8 mouse cellular contexts compared by ENCODE assay signal in genomic region chr11:97427794-97428725, GRCm38 (mm10). TPM values are rescaled to one million over a fixed set of nuclear protein-coding genes. Genes with fewer than 3 reads are reported as not detected.
DNase-seq lines count a peak whose midpoint lies in the region; ATAC-seq and TF ChIP-seq lines count a peak whose summit lies in the region.

No protein-coding gene starts in this region.

- H3K4me2 ChIP-seq in forebrain, embryonic 16.5 days (ENCODE audit: low read length) = peak overlapping the region; percentile 58
- peak overlapping the region; percentile 56 for H3K4me2 ChIP-seq in hindbrain, embryonic 11.5 days (replicated peaks; ENCODE audit: low read depth, low read length)

- no peak overlapping the region for H3K27ac ChIP-seq in cerebellum, adult 2 months (ENCODE audit: insufficient read depth, low read length)
- no peak overlapping the region; the same call in 1 of the 2 replicates for H3K27ac ChIP-seq in forebrain, embryonic 16.5 days (ENCODE audit: low read length)
- H3K27ac ChIP-seq in hindbrain, embryonic 11.5 days (ENCODE audit: low read depth, low read length) = peak overlapping the region; percentile 12; the same call in 1 of the 2 replicates
- H3K27ac ChIP-seq in left cerebral cortex, adult 2 months = peak overlapping the region; percentile 57
- no peak overlapping the region for H3K27ac ChIP-seq in small intestine, adult 2 months (ENCODE audit: insufficient read depth, low read depth, low read length)

- DNase-seq in frontal cortex, postnatal 36 days (ENCODE audit: low spot score in 2 of 2) = peak; percentile 60 to 68
- DNase-seq in frontal cortex, postnatal 25 days (ENCODE audit: low spot score in 2 of 2) = no peak
- peak; percentile 76 to 81 for DNase-seq in cerebellum, adult 2 months
- DNase-seq in hindbrain, embryonic 11.5 days (ENCODE audit: low spot score) = peak; percentile 81
- DNase-seq in left cerebral cortex, adult 2 months (ENCODE audit: extremely low spot score in 1 of 2, low spot score in 2 of 2) = peak; percentile 59 to 62

- no peaks in the 10 kb centered on the region for H3K36me3 ChIP-seq in forebrain, embryonic 16.5 days (ENCODE audit: control insufficient read depth, insufficient read depth)
- H3K36me3 ChIP-seq in hindbrain, embryonic 11.5 days (ENCODE audit: control insufficient read depth, insufficient read depth, low read length) = no peaks in the 10 kb centered on the region
- no peaks in the 10 kb centered on the region for H3K36me3 ChIP-seq in megakaryocyte, embryonic 14.5 days (replicated peaks; ENCODE audit: low read length)
- H3K36me3 ChIP-seq in small intestine, adult 2 months (ENCODE audit: control insufficient read depth, insufficient read depth, low read length) = no peaks in the 10 kb centered on the region

- H3K9ac ChIP-seq in forebrain, embryonic 16.5 days (replicated peaks; ENCODE audit: low read depth, low read length) = peak overlapping the region; percentile 20
- peak overlapping the region; percentile 29; the same call in 1 of the 2 replicates for H3K9ac ChIP-seq in hindbrain, embryonic 11.5 days (ENCODE audit: low read depth, low read length)

- H3K9me3 ChIP-seq in forebrain, embryonic 16.5 days (ENCODE audit: control insufficient read depth, low read length) = no peaks in the 10 kb centered on the region
- no peaks in the 10 kb centered on the region for H3K9me3 ChIP-seq in hindbrain, embryonic 11.5 days (ENCODE audit: control insufficient read depth, low read length)
- H3K9me3 ChIP-seq in megakaryocyte, embryonic 14.5 days = no peaks in the 10 kb centered on the region

- ATAC-seq in forebrain, embryonic 16.5 days = peak; percentile 93
- ATAC-seq in hindbrain, embryonic 11.5 days (ENCODE audit: low FRiP score) = peak; percentile 88

- intact Hi-C loops in left cerebral cortex, adult 2 months (cut with DNase I) = no loop called here

- 0 out of 2 replicates have a peak, but pooled peaks have one; percentile 11 for TF ChIP-seq POLR2A in cerebellum, adult 2 months (IDR thresholded peaks at IDR 0.05; ENCODE audit: borderline replicate concordance, insufficient read depth, low read length)
- TF ChIP-seq POLR2A in small intestine, adult 2 months (IDR thresholded peaks at IDR 0.05; ENCODE audit: low read depth, low read length) = no peak

- WGBS in cerebellum, adult 2 months = 3% methylated on average over 32 of the region's 32 CpGs
- WGBS in forebrain, embryonic 16.5 days = 1% methylated on average over 32 of the region's 32 CpGs
- WGBS in hindbrain, embryonic 11.5 days = under 1% methylated on average over 32 of the region's 32 CpGs
- WGBS in small intestine, adult 2 months = 3% methylated on average over 32 of the region's 32 CpGs

- peaks cover 4% of the 10 kb centered on the region for H3K4me1 ChIP-seq in cerebellum, adult 2 months (ENCODE audit: control insufficient read depth, insufficient read depth, low read length)
- H3K4me1 ChIP-seq in forebrain, embryonic 16.5 days (replicated peaks; ENCODE audit: control insufficient read depth, insufficient read depth, low read length) = peaks cover 10% of the 10 kb centered on the region; the same call in 1 of the 2 replicates
- H3K4me1 ChIP-seq in hindbrain, embryonic 11.5 days (replicated peaks; ENCODE audit: control insufficient read depth, insufficient read depth, low read length) = 0 out of 2 replicates have a peak, but pooled peaks cover 6% of the 10 kb centered on the region
- H3K4me1 ChIP-seq in megakaryocyte, embryonic 14.5 days = peaks cover 78% of the 10 kb centered on the region
- H3K4me1 ChIP-seq in small intestine, adult 2 months (ENCODE audit: control insufficient read depth, insufficient read depth, insufficient read length, low read length) = no peaks in the 10 kb centered on the region

- H3K27me3 ChIP-seq in cerebellum, adult 2 months (ENCODE audit: control insufficient read depth, insufficient read depth, low read length) = no peaks in the 10 kb centered on the region
- no peaks in the 10 kb centered on the region for H3K27me3 ChIP-seq in forebrain, embryonic 16.5 days (replicated peaks; ENCODE audit: control insufficient read depth, insufficient read depth, low read length)
- H3K27me3 ChIP-seq in hindbrain, embryonic 11.5 days (ENCODE audit: control insufficient read depth, insufficient read depth, low read length) = no peaks in the 10 kb centered on the region
- H3K27me3 ChIP-seq in megakaryocyte, embryonic 14.5 days (replicated peaks) = no peaks in the 10 kb centered on the region
- H3K27me3 ChIP-seq in small intestine, adult 2 months (ENCODE audit: control insufficient read depth, insufficient read depth, low read length) = no peaks in the 10 kb centered on the region; the same call in 1 of the 2 replicates

- peak overlapping the region; percentile 52 for H3K4me3 ChIP-seq in cerebellum, adult 2 months (replicated peaks; ENCODE audit: insufficient read depth, low read depth, low read length)
- peak overlapping the region; percentile 43 for H3K4me3 ChIP-seq in forebrain, embryonic 16.5 days (replicated peaks; ENCODE audit: low read length)
- H3K4me3 ChIP-seq in hindbrain, embryonic 11.5 days (ENCODE audit: low read depth, low read length) = peak overlapping the region; percentile 12
- H3K4me3 ChIP-seq in left cerebral cortex, adult 2 months = peak overlapping the region; percentile 44
- peak overlapping the region; percentile 94 for H3K4me3 ChIP-seq in megakaryocyte, embryonic 14.5 days (replicated peaks)
- H3K4me3 ChIP-seq in small intestine, adult 2 months (ENCODE audit: low read depth, low read length) = peak overlapping the region; percentile 46

- TF ChIP-seq CTCF in cerebellum, adult 2 months (IDR thresholded peaks at IDR 0.05; ENCODE audit: borderline replicate concordance, insufficient read depth, low read depth, low read length) = no peak
- no peak for TF ChIP-seq CTCF in left cerebral cortex, adult 2 months (IDR thresholded peaks at IDR 0.05)
- TF ChIP-seq CTCF in small intestine, adult 2 months (IDR thresholded peaks at IDR 0.05; ENCODE audit: extremely low read depth, insufficient read length, insufficient replicate concordance, low read depth, low read length) = no peak

RNA-seq across cellular contexts. Expression of gene Arhgap23, which starts 12.7 kb away (rescaled TPM):
- 68.9 and 77.2 TPM in 2 replicates for polyA plus RNA-seq in cerebellum, adult 2 months (2012; rRNA removed)
- polyA plus RNA-seq in forebrain, embryonic 16.5 days (2015; fragmentation: Nextera tagmentation; extraction: Ambion mirVana) = 6.9 and 7.5 TPM in 2 replicates
- 3.5 TPM in 2 replicates for polyA plus RNA-seq in hindbrain, embryonic 11.5 days (2014; fragmentation: Nextera tagmentation; extraction: Ambion mirVana)
- 10 to 100 TPM; 64.4 to 78.6 TPM for total RNA-seq in left cerebral cortex, adult 2 months (2021)
- 85.6 and 94.5 TPM in 2 replicates for polyA plus RNA-seq in megakaryocyte, embryonic 14.5 days (2012; ENCODE audit: insufficient read depth, low replicate concordance)
- polyA plus RNA-seq in small intestine, adult 2 months (2012; rRNA removed) = 11.1 and 12.1 TPM in 2 replicates

Comparison
In these comparisons a context has a peak if more than half of its experiments do, and no peak if none do; other contexts are left out.
1. DNase-seq: peak in frontal cortex, postnatal 36 days (2 of 2), cerebellum, adult 2 months (2 of 2), hindbrain, embryonic 11.5 days (single experiment) and left cerebral cortex, adult 2 months (2 of 2); none in frontal cortex, postnatal 25 days (0 of 2).
2. H3K27ac ChIP-seq: peak in hindbrain, embryonic 11.5 days (single experiment) and left cerebral cortex, adult 2 months (single experiment); none in cerebellum, adult 2 months (single experiment), forebrain, embryonic 16.5 days (single experiment) and small intestine, adult 2 months (single experiment).
3. H3K4me3 ChIP-seq: peak in every context shown above with its lines; median percentile 94 in megakaryocyte, embryonic 14.5 days; 52 in cerebellum, adult 2 months; 46 in small intestine, adult 2 months; 44 in left cerebral cortex, adult 2 months; 43 in forebrain, embryonic 16.5 days; 12 in hindbrain, embryonic 11.5 days.